Mouse (Mus musculus) G1E (cell line): Measurements from ENCODE around the gene Cdiptos. TPM values are rescaled to one million over a fixed set of nuclear protein-coding genes. Genes with fewer than 3 reads are reported as not detected.
A peak's percentile ranks its signal among the peaks of the same experiment; 100 is the strongest.

Experiments
- ATAC-seq: 2 replicates; pipeline ENCODE4 v1.8.0; 2016; ENCODE audit warnings: mild to moderate bottlenecking; ENCODE audit not compliant: insufficient number of reproducible peaks, poor library complexity, low FRiP score, severe bottlenecking; ENCODE audit errors: extremely low read depth
- DNase-seq: peaks from one replicate; pipeline ENCODE4 v3.0.0; 2012; ENCODE audit warnings: low spot score
- H3K27me3 ChIP-seq: 2 replicates; pipeline ENCODE4 v1.6.1; 2012; ENCODE audit warnings: mild to moderate bottlenecking, low read length, inconsistent platforms; ENCODE audit not compliant: insufficient read depth
- H3K36me3 ChIP-seq: replicated peaks from 2 replicates; pipeline ENCODE3; 2012; ENCODE audit warnings: mild to moderate bottlenecking, inconsistent platforms
- H3K4me1 ChIP-seq: 2 replicates; pipeline ENCODE4 v1.6.1; 2012; ENCODE audit warnings: low read depth, low read length, inconsistent platforms, mixed read lengths; ENCODE audit not compliant: insufficient read depth
- H3K4me3 ChIP-seq: 2 replicates; pipeline ENCODE4 v1.5.1; 2012; ENCODE audit warnings: low read depth, mild to moderate bottlenecking, inconsistent platforms, low read length, moderate library complexity, mixed read lengths
- H3K9me3 ChIP-seq: replicated peaks from 2 replicates; pipeline ENCODE4 v1.6.1; 2012; ENCODE audit warnings: inconsistent platforms
- CTCF ChIP-seq: IDR thresholded peaks from 2 replicates; pipeline ENCODE4 v1.5.1; 2012; ENCODE audit warnings: low read depth, low read length, inconsistent platforms, mixed read lengths
- GATA1 ChIP-seq: IDR thresholded peaks from 2 replicates; pipeline ENCODE4 v1.6.1; 2012; ENCODE audit warnings: borderline replicate concordance, low read length, inconsistent platforms, mixed read lengths
- GATA2 ChIP-seq: IDR thresholded peaks from 2 replicates; pipeline ENCODE4 v1.6.1; 2012; ENCODE audit warnings: low read depth, low read length, inconsistent platforms, borderline replicate concordance
- POLR2AphosphoS5 ChIP-seq: IDR thresholded peaks from 2 replicates; pipeline ENCODE4 v1.6.1; 2012; ENCODE audit warnings: low read depth, low read length, inconsistent platforms; ENCODE audit not compliant: insufficient replicate concordance
- TAL1 ChIP-seq: conservative IDR thresholded peaks from 2 replicates; pipeline ENCODE4 v1.6.1; 2012; ENCODE audit warnings: low read depth, low read length, inconsistent platforms, mixed read lengths
- polyA plus RNA-seq: library from polyadenylated mRNA; stranded (reverse); fragments of >175 nt; gene quantifications from 2 replicates; pipeline ENCODE4 v1.2.3, GENCODE M21; 2012
- total RNA-seq, 2 experiments: library from RNA; stranded (forward) in 1 of 2; stranded (reverse) in 1 of 2; fragments of 200-1000 nt in 1 of 2; fragments of >200 nt in 1 of 2; fragmentation: Nextera tagmentation in 1 of 2; gene quantifications; 2 replicates each; pipeline ENCODE4 v1.2.3; 2014 to 2017

The Cdiptos gene
- total and polyA plus RNA-seq, 3 experiments, result 0.18 to 2.0 (median 0.55) TPM

DNA sequence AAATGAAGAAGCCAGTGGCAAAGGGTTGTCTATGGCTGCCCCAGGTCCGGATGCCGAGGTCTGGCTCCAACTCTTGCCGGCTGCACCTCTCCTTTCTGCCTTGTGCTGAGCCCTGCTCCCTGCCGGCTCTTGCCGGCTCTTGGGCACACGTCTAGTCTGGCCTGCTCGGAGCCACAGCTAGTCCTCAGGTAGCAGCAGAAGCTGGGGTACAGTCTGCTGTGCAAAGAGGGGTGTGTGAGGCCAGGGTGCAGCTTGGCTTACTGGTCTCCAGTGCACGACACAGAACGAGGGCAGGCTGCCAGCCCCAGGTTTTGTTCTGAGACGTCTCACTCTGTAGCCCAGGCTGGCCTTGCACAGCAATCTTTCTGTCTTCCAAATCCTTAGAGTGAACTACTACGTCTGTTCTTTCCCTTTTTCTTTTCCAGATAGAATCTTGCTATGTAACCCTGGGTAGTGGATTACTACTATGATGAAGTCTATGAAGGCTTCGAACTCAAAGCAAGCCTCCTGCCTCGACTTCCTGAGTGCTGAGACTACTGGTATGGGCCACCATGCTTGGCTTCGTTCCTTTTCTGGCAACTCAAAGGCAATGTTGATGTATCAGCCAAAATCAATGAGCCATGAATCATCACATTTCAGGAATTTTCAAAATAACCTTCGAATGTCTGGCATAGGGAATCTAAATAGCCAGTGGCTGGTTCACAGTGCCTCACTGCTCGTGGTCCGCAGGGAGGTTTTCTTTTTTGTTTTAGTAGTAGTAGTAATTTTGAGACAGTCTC, 33.6 kb upstream of the Cdiptos start:
- Histone ChIP-seq H3K27me3 (no peaks in the 10 kb centered on the region), H3K4me3 (peak overlapping the region; percentile 0; the same call in 1 of the 2 replicates), H3K36me3 (peaks cover 58% of the 10 kb centered on the region), H3K4me1 (peaks cover 75% of the 10 kb centered on the region), H3K9me3 (no peaks in the 10 kb centered on the region)
- no peak for DNase-seq
- TF ChIP-seq GATA1 (no peak), POLR2AphosphoS5 (no peak), GATA2 (no peak), TAL1 (no peak), CTCF (no peak)
- no peak for ATAC-seq

DNA sequence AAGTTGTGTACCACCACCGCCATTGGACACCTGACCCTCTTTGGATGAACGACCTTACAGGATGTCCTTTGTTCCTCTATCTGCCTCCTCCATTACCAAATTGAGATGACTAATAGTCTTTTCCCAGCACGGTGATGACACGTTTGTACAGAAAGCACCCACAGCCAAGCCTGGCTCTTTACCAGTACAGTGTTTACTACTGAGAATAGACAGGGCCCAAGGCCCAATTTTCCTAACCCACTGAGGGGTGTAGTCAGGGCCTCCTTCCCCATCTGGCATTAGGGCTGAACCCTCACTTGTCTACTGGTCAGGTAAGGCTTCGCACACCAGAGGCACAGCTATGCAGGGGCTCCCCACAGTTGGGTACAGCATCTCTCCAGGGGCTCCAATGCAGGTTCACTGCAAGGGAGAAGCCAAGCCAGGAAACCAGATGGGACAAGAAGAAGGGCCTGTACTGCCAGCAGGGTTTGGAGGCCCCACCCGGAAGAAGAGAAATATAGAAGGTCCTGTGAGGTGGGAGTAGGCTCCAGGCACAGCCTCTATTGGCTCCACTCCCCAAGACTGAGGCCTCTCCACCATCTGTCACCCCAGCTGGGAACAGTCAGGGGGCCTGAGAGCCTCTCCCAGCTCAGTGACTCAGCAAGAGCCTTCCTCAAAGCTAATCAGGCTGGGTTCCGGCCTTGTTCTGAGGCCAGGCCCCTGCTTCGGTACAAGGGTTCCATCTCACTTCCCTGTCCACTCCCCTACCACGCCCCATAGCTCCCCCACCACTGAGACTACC, 32.5 kb upstream of the Cdiptos start:
- no peaks in the 10 kb centered on the region for H3K27me3 ChIP-seq
- TF ChIP-seq CTCF (no peak), GATA2 (no peak), POLR2AphosphoS5 (no peak), TAL1 (no peak)
- ATAC-seq (peak; percentile 95), DNase-seq (peak; percentile 86)
- no peaks in the 10 kb centered on the region for H3K9me3 ChIP-seq
- peak overlapping the region; percentile 42; the same call in 1 of the 2 replicates for H3K4me3 ChIP-seq
- H3K36me3 ChIP-seq, result peaks cover 47% of the 10 kb centered on the region
- peaks cover 66% of the 10 kb centered on the region for H3K4me1 ChIP-seq

DNA sequence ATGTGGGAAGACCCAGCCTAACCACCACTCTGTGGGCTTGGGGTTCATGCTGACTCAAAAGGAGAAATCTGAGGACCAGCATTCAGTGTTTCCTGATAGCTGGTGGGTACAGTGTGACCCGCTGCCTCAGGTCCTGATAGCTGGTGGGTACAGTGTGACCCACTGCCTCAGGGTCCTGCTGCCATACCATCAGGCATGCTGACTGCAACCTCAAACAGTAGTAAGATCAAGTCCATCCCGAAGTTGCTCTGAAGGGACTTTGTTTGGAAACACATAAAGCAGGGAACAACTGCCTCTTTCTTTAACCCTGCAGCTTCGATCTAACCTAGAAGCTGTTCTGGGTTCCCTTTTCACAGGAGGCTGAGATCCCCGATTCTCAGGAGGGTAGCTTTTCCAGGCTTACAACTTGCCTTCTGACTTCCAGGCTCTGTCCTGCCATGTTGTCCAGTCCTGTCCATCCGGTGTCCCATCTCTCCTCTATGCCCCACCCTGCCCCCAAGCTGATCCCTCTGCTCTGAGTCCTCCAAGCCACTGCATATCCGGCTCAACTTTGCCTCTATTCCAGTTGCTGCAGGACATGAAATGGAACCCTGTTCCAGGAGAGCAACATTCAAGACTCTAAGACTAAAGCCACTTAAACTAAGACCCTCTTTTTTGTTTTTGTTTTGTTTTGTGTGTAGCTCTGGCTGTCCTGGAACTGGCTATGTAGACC, 31.6 kb upstream of the Cdiptos start:
- no peak for ATAC-seq
- Histone ChIP-seq H3K4me3 (no peak overlapping the region), H3K36me3 (peaks cover 38% of the 10 kb centered on the region), H3K4me1 (peaks cover 61% of the 10 kb centered on the region), H3K9me3 (no peaks in the 10 kb centered on the region), H3K27me3 (no peaks in the 10 kb centered on the region)
- TF ChIP-seq TAL1, result no peak
- no peak for TF ChIP-seq GATA2
- TF ChIP-seq POLR2AphosphoS5, result no peak
- TF ChIP-seq GATA1, result no peak
- no peak for TF ChIP-seq CTCF
- DNase-seq, result no peak

DNA sequence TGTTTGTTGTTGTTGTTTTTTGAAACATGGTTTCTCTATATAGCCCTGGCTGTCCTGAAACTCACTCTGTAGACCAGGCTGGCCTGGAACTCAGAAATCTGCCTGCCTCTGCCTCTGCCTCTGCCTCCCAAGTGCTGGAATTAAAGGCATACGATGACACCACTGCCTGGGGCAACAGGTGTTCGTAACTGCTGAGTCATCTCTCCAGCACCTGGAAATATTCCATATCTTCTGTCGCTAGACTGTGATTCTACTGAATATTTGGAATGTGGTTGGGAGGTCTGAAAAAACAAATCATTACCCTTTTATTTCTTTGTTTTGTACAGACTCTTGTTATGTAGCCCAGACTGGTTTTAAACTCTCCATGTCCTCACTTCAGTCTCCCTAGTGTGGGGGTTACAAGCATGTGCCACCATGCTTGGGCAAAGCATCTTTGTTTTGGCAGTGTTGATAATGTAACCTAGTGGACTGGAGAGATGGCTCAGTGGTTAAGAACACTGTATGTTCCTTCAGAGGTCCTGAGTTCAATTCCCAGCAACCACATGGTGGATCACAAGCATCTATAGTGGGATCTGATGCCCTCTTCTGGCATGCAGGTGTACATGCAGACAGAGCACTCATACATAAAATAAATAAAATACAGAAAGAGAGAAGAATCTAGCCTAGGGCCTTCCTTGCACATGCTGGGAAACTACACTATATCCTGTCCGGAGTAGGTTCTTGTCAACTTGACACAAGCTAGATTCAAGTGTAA, 28.4 kb upstream of the Cdiptos start:
- no peaks in the 10 kb centered on the region for H3K27me3 ChIP-seq
- H3K36me3 ChIP-seq, result peaks cover 31% of the 10 kb centered on the region
- no peak for ATAC-seq
- no peak for DNase-seq
- H3K9me3 ChIP-seq, result no peaks in the 10 kb centered on the region
- no peak for TF ChIP-seq GATA1
- TF ChIP-seq CTCF, result no peak
- TF ChIP-seq TAL1, result no peak
- TF ChIP-seq GATA2, result no peak
- no peak for TF ChIP-seq POLR2AphosphoS5
- peaks cover 35% of the 10 kb centered on the region for H3K4me1 ChIP-seq
- no peak overlapping the region for H3K4me3 ChIP-seq

DNA sequence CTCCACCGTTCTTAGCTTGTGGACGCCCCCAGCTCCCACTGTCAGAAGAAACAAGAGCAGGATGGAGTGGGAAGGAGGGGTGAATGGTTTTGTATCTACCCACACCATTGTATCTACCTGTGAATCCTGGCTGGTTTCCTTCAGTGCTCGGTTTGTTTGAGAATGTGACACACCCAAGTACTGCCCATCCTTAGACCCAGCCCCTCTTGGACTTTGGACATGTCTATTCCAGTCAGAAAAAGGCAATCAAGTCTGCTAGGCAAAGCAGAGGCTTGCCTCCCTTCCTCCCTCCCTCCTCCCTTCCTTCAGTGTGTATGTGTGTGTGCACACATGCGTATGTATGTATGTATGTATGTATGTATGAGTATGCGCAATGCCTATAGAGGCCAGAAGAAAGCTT, 27.7 kb upstream of the Cdiptos start:
- H3K4me3 ChIP-seq, result no peak overlapping the region
- TF ChIP-seq CTCF (no peak), TAL1 (no peak), GATA2 (no peak), POLR2AphosphoS5 (no peak), GATA1 (no peak)
- no peak for DNase-seq
- H3K27me3 ChIP-seq, result no peaks in the 10 kb centered on the region
- no peak for ATAC-seq
- H3K36me3 ChIP-seq, result peaks cover 30% of the 10 kb centered on the region
- peaks cover 29% of the 10 kb centered on the region for H3K4me1 ChIP-seq
- no peaks in the 10 kb centered on the region for H3K9me3 ChIP-seq
